Mouse (Mus musculus) heart, embryonic 15.5 days (tissue): ENCODE data around the gene Ces1c. TPM values are rescaled to one million over a fixed set of nuclear protein-coding genes. Genes with fewer than 3 reads are reported as not detected.

ENCODE experiments used
- polyA plus RNA-seq: library from polyadenylated mRNA; unstranded; fragments of >200 nt; fragmentation: Nextera tagmentation; extraction: Ambion mirVana; gene quantifications from 2 replicates; pipeline ENCODE4 v1.2.1, GENCODE M21; 2015

Gene Ces1c
- polyA plus RNA-seq, 1 experiment from 2014 or later: not detected

Other genes with a start within 250 kb of the Ces1c start
- gene Capns2, start 229.9 kb downstream of the Ces1c start, polyA plus RNA-seq: 0.13 and 0.14 TPM in 2 replicates
- gene Slc6a2, start 171.2 kb downstream of the Ces1c start, polyA plus RNA-seq: 0.03 and 2.9 TPM in 2 replicates
- not detected in 2 replicates for gene Ces1a, start 83.1 kb downstream of the Ces1c start, polyA plus RNA-seq
- gene Ces1b, start 51.3 kb downstream of the Ces1c start, polyA plus RNA-seq: 0.06 and 0.65 TPM in 2 replicates
- gene Ces1d, start 66.6 kb upstream of the Ces1c start, polyA plus RNA-seq: 1.8 and 4.0 TPM in 2 replicates
- gene Ces1e, start 98.3 kb upstream of the Ces1c start, polyA plus RNA-seq: 0.18 and 0.43 TPM in 2 replicates
- 0.19 and 0.20 TPM in 2 replicates for gene Ces1f, start 148.5 kb upstream of the Ces1c start, polyA plus RNA-seq
- 0.05 TPM in 1 of 2 replicates, not detected in the other for gene Ces1g, start 206.0 kb upstream of the Ces1c start, polyA plus RNA-seq
- gene Ces1h, start 248.4 kb upstream of the Ces1c start, polyA plus RNA-seq: not detected in 2 replicates